Mouse (Mus musculus) liver, embryonic 14.5 days (tissue): ENCODE data around the gene Gpr21.

Experiments
- CTCF ChIP-seq: IDR thresholded peaks from 2 replicates; pipeline ENCODE4 v1.5.1; 2016; ENCODE audit warnings: antibody characterized with exemption, low read depth, control low read depth
- EP300 ChIP-seq: IDR thresholded peaks from 2 replicates; pipeline ENCODE4 v1.6.1; 2016; ENCODE audit warnings: antibody characterized with exemption, low read depth

DNA sequence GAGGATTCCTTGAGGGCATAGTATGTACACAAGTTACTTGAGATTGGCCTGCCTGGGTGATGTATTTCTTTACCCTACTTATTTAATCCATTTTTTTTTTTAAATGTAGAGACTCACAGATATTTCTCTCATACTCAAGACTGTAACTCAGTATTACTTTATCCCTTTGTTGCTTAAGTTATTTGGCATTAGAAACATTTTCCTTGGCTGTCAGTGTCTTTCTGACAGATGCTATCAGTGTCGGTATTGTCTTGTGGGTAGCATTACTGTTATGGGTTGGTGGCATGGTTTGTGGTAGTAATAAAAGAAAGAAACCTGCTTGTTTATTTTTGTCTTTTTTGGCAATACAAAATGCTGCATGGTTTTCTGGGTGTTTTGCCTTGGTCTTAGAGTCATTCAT is 14.6 kb downstream of the Gpr21 start:
- TF ChIP-seq CTCF = no peak
- TF ChIP-seq EP300 = no peak
